In genomic region chr14:101901976-101902375, GRCm38 (mm10) we compare ENCODE assay signal across 20 mouse cellular contexts.
A peak's percentile ranks its signal among the peaks of the same experiment; 100 is the strongest.
DNase-seq lines count a peak whose midpoint lies in the region; ATAC-seq lines count a peak whose summit lies in the region.
"Had no signal": no experiment of that assay in that cellular context is flagged by ENCODE, and none has a peak within 500 bp of the region (broad histone marks: within the 10 kb centered on the region; RNA-seq: fewer than 3 reads in every experiment).

No protein-coding gene starts in this region.

- H3K9me3 ChIP-seq in heart, embryonic 14.5 days (ENCODE audit: control insufficient read depth, low read length) = no peaks in the 10 kb centered on the region
- H3K9me3 ChIP-seq in kidney, embryonic 15.5 days (replicated peaks) = no peaks in the 10 kb centered on the region
- no peaks in the 10 kb centered on the region for H3K9me3 ChIP-seq in kidney, embryonic 14.5 days (ENCODE audit: control insufficient read depth, low read length)
- H3K9me3 ChIP-seq: embryonic facial prominence, embryonic 13.5 days; forebrain, embryonic 12.5 days; hindbrain, embryonic 10.5 days; intestine, embryonic 15.5 days had no signal

- DNase-seq in heart, adult 11 months = peak; percentile 87
- no peak for DNase-seq in heart, adult 9 months (ENCODE audit: low spot score in 2 of 2)
- no peak for DNase-seq in heart, postnatal 14 days
- DNase-seq: adrenal gland, adult 2 months; adrenal gland, postnatal 25 days; cerebellum, adult 18-20 months; cerebellum, adult 9-11 months; cerebellum, postnatal 36 days; gastrocnemius, postnatal 10 days; kidney, adult 2 months; kidney, postnatal 25 days had no signal

- H3K36me3 ChIP-seq in heart, embryonic 14.5 days (ENCODE audit: control insufficient read depth, insufficient read depth, low read length) = peaks cover 95% of the 10 kb centered on the region
- H3K36me3 ChIP-seq in kidney, embryonic 15.5 days = peaks cover 7% of the 10 kb centered on the region; the same call in 1 of the 2 replicates
- H3K36me3 ChIP-seq in kidney, embryonic 14.5 days (ENCODE audit: control insufficient read depth, insufficient read depth, low read length) = no peaks in the 10 kb centered on the region
- H3K36me3 ChIP-seq: forebrain, embryonic 12.5 days; hindbrain, embryonic 10.5 days had no signal

- no peak overlapping the region for H3K4me3 ChIP-seq in heart, embryonic 14.5 days (ENCODE audit: control insufficient read depth in 1 of 2, insufficient read depth in 1 of 2, low read depth in 1 of 2, low read length in 2 of 2)
- H3K4me3 ChIP-seq in kidney, embryonic 15.5 days (replicated peaks) = no peak overlapping the region
- no peak overlapping the region for H3K4me3 ChIP-seq in kidney, embryonic 14.5 days (ENCODE audit: low read length)
- H3K4me3 ChIP-seq: embryonic facial prominence, embryonic 13.5 days; forebrain, embryonic 12.5 days; hindbrain, embryonic 10.5 days; intestine, embryonic 15.5 days had no signal

- intact Hi-C loops in heart, postnatal 14 days (cut with DNase I) = no loop called here

- no peak for ATAC-seq in heart, embryonic 14.5 days (ENCODE audit: insufficient number of reproducible peaks, insufficient read depth, low FRiP score, low read depth)
- ATAC-seq in kidney, embryonic 15.5 days (replicated peaks; ENCODE audit: low FRiP score) = 0 out of 2 replicates have a peak, but pooled peaks have one; percentile 38
- ATAC-seq in kidney, embryonic 14.5 days (ENCODE audit: low FRiP score, low TSS enrichment) = no peak
- ATAC-seq: forebrain, embryonic 16.5 days; intestine, embryonic 15.5 days had no signal

- peaks cover 3 to 25% of the 10 kb centered on the region in 2 experiments for H3K4me1 ChIP-seq in heart, embryonic 14.5 days (ENCODE audit: control insufficient read depth in 2 of 2, insufficient read depth in 2 of 2, low read length in 2 of 2)
- peaks cover 14% of the 10 kb centered on the region; the same call in 1 of the 2 replicates for H3K4me1 ChIP-seq in kidney, embryonic 15.5 days
- 0 out of 2 replicates have a peak, but pooled peaks cover 4% of the 10 kb centered on the region for H3K4me1 ChIP-seq in kidney, embryonic 14.5 days (ENCODE audit: control insufficient read depth, insufficient read depth, low read length)
- H3K4me1 ChIP-seq: embryonic facial prominence, embryonic 13.5 days; forebrain, embryonic 12.5 days; hindbrain, embryonic 10.5 days; intestine, embryonic 15.5 days had no signal

- no peak overlapping the region for H3K4me2 ChIP-seq in heart, embryonic 14.5 days (ENCODE audit: low read length)
- no peak overlapping the region for H3K4me2 ChIP-seq in kidney, embryonic 15.5 days
- no peak overlapping the region for H3K4me2 ChIP-seq in kidney, embryonic 14.5 days (replicated peaks; ENCODE audit: low read depth, low read length)
- H3K4me2 ChIP-seq: embryonic facial prominence, embryonic 13.5 days; forebrain, embryonic 12.5 days; hindbrain, embryonic 14.5 days; intestine, embryonic 15.5 days had no signal

- no peak overlapping the region for H3K9ac ChIP-seq in heart, embryonic 14.5 days (ENCODE audit: low read length)
- H3K9ac ChIP-seq in kidney, embryonic 15.5 days = no peak overlapping the region
- no peak overlapping the region for H3K9ac ChIP-seq in kidney, embryonic 14.5 days (ENCODE audit: low read depth, low read length)
- H3K9ac ChIP-seq: embryonic facial prominence, embryonic 13.5 days; forebrain, embryonic 12.5 days; hindbrain, embryonic 14.5 days; intestine, embryonic 15.5 days had no signal

- WGBS in heart, embryonic 14.5 days = 43% methylated on average over 7 of the region's 7 CpGs
- WGBS in kidney, embryonic 15.5 days = 37% methylated on average over 7 of the region's 7 CpGs
- 44% methylated on average over 7 of the region's 7 CpGs for WGBS in kidney, embryonic 14.5 days

- H3K27ac ChIP-seq in heart, embryonic 14.5 days (replicated peaks in 1 of 2; ENCODE audit: control insufficient read depth in 1 of 2, insufficient read depth in 1 of 2, low read depth in 2 of 2, low read length in 2 of 2) = peak overlapping the region; percentile 33 to 41; a peak in 2 of 4 replicates
- no peak overlapping the region for H3K27ac ChIP-seq in kidney, embryonic 15.5 days
- H3K27ac ChIP-seq in kidney, embryonic 14.5 days (ENCODE audit: low read depth, low read length) = no peak overlapping the region
- H3K27ac ChIP-seq: embryonic facial prominence, embryonic 13.5 days; forebrain, embryonic 12.5 days; hindbrain, embryonic 10.5 days; hindbrain, embryonic 14.5 days; intestine, embryonic 15.5 days had no signal

- no peaks in the 10 kb centered on the region for H3K27me3 ChIP-seq in heart, embryonic 14.5 days (ENCODE audit: control insufficient read depth, insufficient read depth, low read length)
- H3K27me3 ChIP-seq in kidney, embryonic 15.5 days = no peaks in the 10 kb centered on the region
- H3K27me3 ChIP-seq in kidney, embryonic 14.5 days (ENCODE audit: control insufficient read depth, insufficient read depth, low read length) = no peaks in the 10 kb centered on the region
- H3K27me3 ChIP-seq: embryonic facial prominence, embryonic 13.5 days; forebrain, embryonic 12.5 days; intestine, embryonic 15.5 days had no signal

Comparison
In these comparisons a context has a peak if more than half of its experiments do, and no peak if none do; other contexts are left out.
1. H3K27ac ChIP-seq: peak in heart, embryonic 14.5 days (2 of 2); none in kidney, embryonic 15.5 days (single experiment) and kidney, embryonic 14.5 days (single experiment).